Mouse (Mus musculus): ENCODE measurements around the gene Hhat.

The Hhat gene

GRCm38 (mm10) chr1:192449572-192450351 lies 321.3 kb downstream of the Hhat start:
- DNase-seq (ENCODE audit: extremely low read depth, insufficient read length, low spot score) = no peak

GRCm38 (mm10) chr1:192448512-192448911 lies 322.5 kb downstream of the Hhat start:
- no peak for DNase-seq (ENCODE audit: extremely low read depth, insufficient read length, low spot score)

- no peak for DNase-seq (ENCODE audit: extremely low read depth, insufficient read length, low spot score)
Observed at GRCm38 (mm10) chr1:192447666-192448065, 323.4 kb downstream of the Hhat start.

Data from 3134 (cell line).